Mouse (Mus musculus) neural tube, embryonic 13.5 days (tissue): ENCODE data around the gene Elmo1. TPM values are rescaled to one million over a fixed set of nuclear protein-coding genes. Genes with fewer than 3 reads are reported as not detected.

Experiments
- ATAC-seq: fragments of 200-750 bp; cut with Nextera tagmentation; 2 replicates; pipeline ENCODE4 v1.8.0; 2017; ENCODE audit warnings: low read depth, mild to moderate bottlenecking, moderate TSS enrichment, moderate library complexity
- H3K27ac ChIP-seq: fragments of 300-500 bp; sonication (generic); replicated peaks from 2 replicates; pipeline ENCODE4 v1.5.1; 2015; ENCODE audit warnings: moderate library complexity, mild to moderate bottlenecking, inconsistent platforms
- H3K27me3 ChIP-seq: fragments of 300-500 bp; sonication (generic); 2 replicates; pipeline ENCODE4 v1.6.1; 2015; ENCODE audit warnings: mild to moderate bottlenecking, inconsistent platforms
- H3K36me3 ChIP-seq: fragments of 300-500 bp; sonication (generic); 2 replicates; pipeline ENCODE4 v1.6.1; 2015; ENCODE audit warnings: mild to moderate bottlenecking, inconsistent platforms
- H3K4me1 ChIP-seq: fragments of 300-500 bp; sonication (generic); replicated peaks from 2 replicates; pipeline ENCODE4 v1.6.1; 2015; ENCODE audit warnings: inconsistent platforms
- H3K4me2 ChIP-seq: fragments of 300-500 bp; sonication (generic); 2 replicates; pipeline ENCODE4 v1.6.1; 2015; ENCODE audit warnings: inconsistent platforms, mild to moderate bottlenecking, moderate library complexity
- H3K4me3 ChIP-seq: fragments of 300-500 bp; sonication (generic); 2 replicates; pipeline ENCODE4 v1.5.1; 2015; ENCODE audit warnings: mild to moderate bottlenecking, inconsistent platforms
- H3K9ac ChIP-seq: fragments of 300-500 bp; sonication (generic); 2 replicates; pipeline ENCODE4 v1.6.1; 2015; ENCODE audit warnings: moderate library complexity, mild to moderate bottlenecking, inconsistent platforms
- H3K9me3 ChIP-seq: fragments of 300-500 bp; sonication (generic); 2 replicates; pipeline ENCODE4 v1.6.1; 2016; ENCODE audit warnings: inconsistent platforms
- WGBS: fragments of 180-500 bp; shearing (Covaris S2); methylation state at CpG from one replicate; pipeline ENCODE4 v1.1.7; 2015; 5-methylcytosine and 5-hydroxymethylcytosine counted together
- polyA plus RNA-seq: library from polyadenylated mRNA; unstranded; fragments of >200 nt; fragmentation: Nextera tagmentation; extraction: Ambion mirVana; gene quantifications from 2 replicates; pipeline ENCODE4 v1.2.1, GENCODE M21; 2015

The Elmo1 gene
- polyA plus RNA-seq, 1 experiment from 2014 or later = 48.4 TPM

- 95% methylated on average over 2 of the region's 2 CpGs for WGBS
- peaks cover 49% of the 10 kb centered on the region for H3K36me3 ChIP-seq
- no peak overlapping the region for H3K4me2 ChIP-seq
- no peak overlapping the region for H3K27ac ChIP-seq
- H3K4me1 ChIP-seq = no peaks in the 10 kb centered on the region
- no peak overlapping the region for H3K4me3 ChIP-seq
- peaks cover 5% of the 10 kb centered on the region; the same call in 1 of the 2 replicates for H3K9me3 ChIP-seq
- no peak for ATAC-seq
- no peak overlapping the region for H3K9ac ChIP-seq
- H3K27me3 ChIP-seq = no peaks in the 10 kb centered on the region
Observed at GRCm38 (mm10) chr13:20575186-20575585, 484.8 kb downstream of the Elmo1 start.

DNA sequence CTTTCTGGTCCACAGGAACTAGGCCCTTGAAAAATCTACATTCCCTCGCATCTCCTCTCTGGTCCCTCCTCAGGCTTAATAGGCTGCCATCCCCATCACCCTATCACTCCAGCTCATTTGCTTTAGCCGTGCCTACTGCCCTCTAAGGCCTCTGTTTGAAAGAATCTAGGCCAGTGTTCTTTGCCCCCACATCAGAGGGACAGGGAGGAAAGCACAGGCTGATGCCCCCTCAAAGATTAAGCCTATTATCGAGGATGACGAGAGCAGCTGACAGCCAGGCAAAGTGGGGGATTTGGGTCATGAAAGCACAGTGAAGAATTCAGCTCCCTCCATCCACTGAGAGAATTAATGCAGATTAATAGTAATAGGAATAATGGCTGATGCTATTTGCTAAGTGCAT lies 495.5 kb downstream of the Elmo1 start:
- Histone ChIP-seq H3K27ac (no peak overlapping the region), H3K9ac (no peak overlapping the region), H3K27me3 (no peaks in the 10 kb centered on the region), H3K36me3 (peaks cover 31% of the 10 kb centered on the region), H3K9me3 (no peaks in the 10 kb centered on the region), H3K4me2 (no peak overlapping the region), H3K4me3 (no peak overlapping the region), H3K4me1 (no peaks in the 10 kb centered on the region)
- 80% methylated on average over 4 of the region's 4 CpGs for WGBS
- ATAC-seq = no peak

- Histone ChIP-seq H3K36me3 (peaks cover 32% of the 10 kb centered on the region), H3K9ac (no peak overlapping the region), H3K4me3 (no peak overlapping the region), H3K27me3 (no peaks in the 10 kb centered on the region), H3K27ac (no peak overlapping the region), H3K4me1 (no peaks in the 10 kb centered on the region), H3K4me2 (no peak overlapping the region), H3K9me3 (no peaks in the 10 kb centered on the region)
- no peak for ATAC-seq
- WGBS = 88% methylated on average over 3 of the region's 3 CpGs
Observed at GRCm38 (mm10) chr13:20586462-20586861, 496.1 kb downstream of the Elmo1 start.

GRCm38 (mm10) chr13:20590983-20591382 lies 500.6 kb downstream of the Elmo1 start:
- no peak for ATAC-seq
- Histone ChIP-seq H3K9me3 (no peaks in the 10 kb centered on the region), H3K9ac (no peak overlapping the region), H3K4me3 (no peak overlapping the region), H3K4me2 (no peak overlapping the region), H3K4me1 (no peaks in the 10 kb centered on the region), H3K27ac (no peak overlapping the region), H3K36me3 (peaks cover 24% of the 10 kb centered on the region), H3K27me3 (no peaks in the 10 kb centered on the region)
- 71% methylated on average over 4 of the region's 4 CpGs for WGBS

DNA sequence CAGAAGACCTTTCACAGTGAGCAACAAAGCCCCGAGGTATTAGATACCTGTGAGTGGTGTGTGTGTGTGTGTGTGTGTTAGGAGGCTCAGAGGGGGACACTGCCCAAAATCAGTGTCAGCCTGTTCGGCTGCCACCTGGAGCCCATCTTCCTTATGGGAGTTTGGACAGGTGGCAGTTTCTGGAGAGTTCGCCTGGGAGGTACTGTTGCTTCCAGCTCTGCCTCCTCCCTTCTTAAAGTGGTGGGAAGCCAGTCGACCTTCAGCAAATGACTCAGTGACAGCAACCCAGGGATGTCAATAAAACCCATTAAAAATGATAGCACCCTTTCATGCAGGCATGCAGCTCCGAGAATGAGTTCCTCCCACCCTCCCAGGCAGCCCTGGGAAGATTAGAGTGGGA lies 506.9 kb downstream of the Elmo1 start:
- Histone ChIP-seq H3K4me2 (no peak overlapping the region), H3K9ac (no peak overlapping the region), H3K27me3 (no peaks in the 10 kb centered on the region), H3K27ac (0 out of 2 replicates have a peak overlapping the region, but pooled peaks have one; percentile 0), H3K36me3 (peaks cover 22% of the 10 kb centered on the region), H3K4me1 (no peaks in the 10 kb centered on the region), H3K9me3 (no peaks in the 10 kb centered on the region), H3K4me3 (no peak overlapping the region)
- 70% methylated on average over 5 of the region's 5 CpGs for WGBS
- ATAC-seq = no peak; the same call in 1 of the 2 replicates

- no peak overlapping the region for H3K4me2 ChIP-seq
- no peak overlapping the region for H3K27ac ChIP-seq
- H3K4me1 ChIP-seq = no peaks in the 10 kb centered on the region
- H3K9ac ChIP-seq = no peak overlapping the region
- 89% methylated on average over 3 of the region's 3 CpGs for WGBS
- no peak overlapping the region for H3K4me3 ChIP-seq
- no peak for ATAC-seq
- no peaks in the 10 kb centered on the region for H3K27me3 ChIP-seq
- no peaks in the 10 kb centered on the region for H3K9me3 ChIP-seq
- peaks cover 27% of the 10 kb centered on the region for H3K36me3 ChIP-seq
Observed at GRCm38 (mm10) chr13:20598618-20599017, 508.2 kb downstream of the Elmo1 start.

GRCm38 (mm10) chr13:20600246-20600645 lies 509.9 kb downstream of the Elmo1 start:
- Histone ChIP-seq H3K4me3 (no peak overlapping the region), H3K4me1 (no peaks in the 10 kb centered on the region), H3K36me3 (peaks cover 37% of the 10 kb centered on the region), H3K9ac (no peak overlapping the region), H3K4me2 (no peak overlapping the region), H3K27me3 (no peaks in the 10 kb centered on the region), H3K27ac (no peak overlapping the region), H3K9me3 (no peaks in the 10 kb centered on the region)
- no peak for ATAC-seq
- 25% methylated on average over 6 of the region's 6 CpGs for WGBS

DNA sequence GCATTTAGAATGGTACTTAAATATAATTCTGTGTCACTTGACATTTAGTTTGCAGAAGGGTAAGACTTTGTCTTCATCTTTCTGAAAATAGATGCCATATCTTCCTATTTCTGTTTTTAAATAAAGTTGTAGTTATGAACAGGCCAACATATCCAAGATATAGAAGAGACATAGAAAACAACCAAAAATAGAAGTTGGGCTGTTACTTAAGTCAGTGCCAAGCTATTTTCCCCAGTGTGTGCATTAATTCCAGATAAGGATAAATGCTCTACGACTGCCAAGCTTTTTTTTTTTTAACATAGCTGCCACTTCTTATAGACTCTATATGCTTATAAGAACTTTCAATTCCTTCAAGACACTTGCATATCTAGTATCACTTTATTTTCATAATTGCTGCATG lies 511.0 kb downstream of the Elmo1 start:
- ATAC-seq = no peak
- H3K36me3 ChIP-seq = peaks cover 43% of the 10 kb centered on the region
- no peaks in the 10 kb centered on the region for H3K4me1 ChIP-seq
- no peak overlapping the region for H3K27ac ChIP-seq
- no peaks in the 10 kb centered on the region for H3K27me3 ChIP-seq
- no peak overlapping the region for H3K4me2 ChIP-seq
- no peak overlapping the region for H3K9ac ChIP-seq
- no peaks in the 10 kb centered on the region for H3K9me3 ChIP-seq
- WGBS = 98% methylated on average over 1 of the region's 1 CpGs
- H3K4me3 ChIP-seq = no peak overlapping the region

- no peak overlapping the region for H3K4me2 ChIP-seq
- ATAC-seq = no peak
- peaks cover 12% of the 10 kb centered on the region for H3K4me1 ChIP-seq
- H3K27ac ChIP-seq = no peak overlapping the region
- H3K27me3 ChIP-seq = no peaks in the 10 kb centered on the region
- peaks cover 38% of the 10 kb centered on the region for H3K36me3 ChIP-seq
- no peaks in the 10 kb centered on the region for H3K9me3 ChIP-seq
- no peak overlapping the region for H3K4me3 ChIP-seq
- 87% methylated on average over 3 of the region's 3 CpGs for WGBS
- H3K9ac ChIP-seq = no peak overlapping the region
Observed at GRCm38 (mm10) chr13:20606891-20607290, 516.5 kb downstream of the Elmo1 start.

- peak; percentile 69; the same call in 1 of the 2 replicates for ATAC-seq
- H3K27me3 ChIP-seq = no peaks in the 10 kb centered on the region
- no peaks in the 10 kb centered on the region for H3K9me3 ChIP-seq
- 34% methylated on average over 3 of the region's 3 CpGs for WGBS
- no peak overlapping the region; the same call in 1 of the 2 replicates for H3K27ac ChIP-seq
- H3K36me3 ChIP-seq = peaks cover 24% of the 10 kb centered on the region
- no peak overlapping the region for H3K4me2 ChIP-seq
- H3K4me1 ChIP-seq = peaks cover 18% of the 10 kb centered on the region
- no peak overlapping the region for H3K9ac ChIP-seq
- no peak overlapping the region for H3K4me3 ChIP-seq
Observed at GRCm38 (mm10) chr13:20609003-20609688, 518.8 kb downstream of the Elmo1 start.

GRCm38 (mm10) chr13:20615596-20616469 lies 525.4 kb downstream of the Elmo1 start:
- Histone ChIP-seq H3K27me3 (no peaks in the 10 kb centered on the region), H3K27ac (peak overlapping the region; percentile 25), H3K9ac (no peak overlapping the region), H3K9me3 (no peaks in the 10 kb centered on the region), H3K4me1 (peaks cover 18% of the 10 kb centered on the region), H3K36me3 (no peaks in the 10 kb centered on the region), H3K4me3 (no peak overlapping the region), H3K4me2 (no peak overlapping the region)
- 51% methylated on average over 10 of the region's 10 CpGs for WGBS
- peak; percentile 54; the same call in 1 of the 2 replicates for ATAC-seq

GRCm38 (mm10) chr13:20619946-20620345 lies 529.5 kb downstream of the Elmo1 start:
- 91% methylated on average over 5 of the region's 5 CpGs for WGBS
- Histone ChIP-seq H3K4me1 (peaks cover 11% of the 10 kb centered on the region), H3K36me3 (no peaks in the 10 kb centered on the region), H3K4me2 (no peak overlapping the region), H3K9me3 (no peaks in the 10 kb centered on the region), H3K4me3 (no peak overlapping the region), H3K27me3 (no peaks in the 10 kb centered on the region), H3K27ac (no peak overlapping the region), H3K9ac (no peak overlapping the region)
- ATAC-seq = no peak
